Mouse (Mus musculus) G1E (cell line): Measurements from ENCODE around the gene Net1. TPM values are rescaled to one million over a fixed set of nuclear protein-coding genes. Genes with fewer than 3 reads are reported as not detected.

Experiments used
- ATAC-seq: 2 replicates; pipeline ENCODE4 v1.8.0; 2016; ENCODE audit warnings: mild to moderate bottlenecking; ENCODE audit not compliant: insufficient number of reproducible peaks, poor library complexity, low FRiP score, severe bottlenecking; ENCODE audit errors: extremely low read depth
- DNase-seq: peaks from one replicate; pipeline ENCODE4 v3.0.0; 2012; ENCODE audit warnings: low spot score
- H3K27me3 ChIP-seq: 2 replicates; pipeline ENCODE4 v1.6.1; 2012; ENCODE audit warnings: mild to moderate bottlenecking, low read length, inconsistent platforms; ENCODE audit not compliant: insufficient read depth
- H3K36me3 ChIP-seq: replicated peaks from 2 replicates; pipeline ENCODE3; 2012; ENCODE audit warnings: mild to moderate bottlenecking, inconsistent platforms
- H3K4me1 ChIP-seq: 2 replicates; pipeline ENCODE4 v1.6.1; 2012; ENCODE audit warnings: low read depth, low read length, inconsistent platforms, mixed read lengths; ENCODE audit not compliant: insufficient read depth
- H3K4me3 ChIP-seq: 2 replicates; pipeline ENCODE4 v1.5.1; 2012; ENCODE audit warnings: low read depth, mild to moderate bottlenecking, inconsistent platforms, low read length, moderate library complexity, mixed read lengths
- H3K9me3 ChIP-seq: replicated peaks from 2 replicates; pipeline ENCODE4 v1.6.1; 2012; ENCODE audit warnings: inconsistent platforms
- CTCF ChIP-seq: IDR thresholded peaks from 2 replicates; pipeline ENCODE4 v1.5.1; 2012; ENCODE audit warnings: low read depth, low read length, inconsistent platforms, mixed read lengths
- GATA1 ChIP-seq: IDR thresholded peaks from 2 replicates; pipeline ENCODE4 v1.6.1; 2012; ENCODE audit warnings: borderline replicate concordance, low read length, inconsistent platforms, mixed read lengths
- GATA2 ChIP-seq: IDR thresholded peaks from 2 replicates; pipeline ENCODE4 v1.6.1; 2012; ENCODE audit warnings: low read depth, low read length, inconsistent platforms, borderline replicate concordance
- POLR2AphosphoS5 ChIP-seq: IDR thresholded peaks from 2 replicates; pipeline ENCODE4 v1.6.1; 2012; ENCODE audit warnings: low read depth, low read length, inconsistent platforms; ENCODE audit not compliant: insufficient replicate concordance
- TAL1 ChIP-seq: conservative IDR thresholded peaks from 2 replicates; pipeline ENCODE4 v1.6.1; 2012; ENCODE audit warnings: low read depth, low read length, inconsistent platforms, mixed read lengths
- polyA plus RNA-seq: library from polyadenylated mRNA; stranded (reverse); fragments of >175 nt; gene quantifications from 2 replicates; pipeline ENCODE4 v1.2.3, GENCODE M21; 2012
- total RNA-seq, 2 experiments: library from RNA; stranded (forward) in 1 of 2; stranded (reverse) in 1 of 2; fragments of 200-1000 nt in 1 of 2; fragments of >200 nt in 1 of 2; fragmentation: Nextera tagmentation in 1 of 2; gene quantifications; 2 replicates each; pipeline ENCODE4 v1.2.3; 2014 to 2017

The Net1 gene
- total and polyA plus RNA-seq, 3 experiments, result 43.6 to 103 (median 45.6) TPM

DNA sequence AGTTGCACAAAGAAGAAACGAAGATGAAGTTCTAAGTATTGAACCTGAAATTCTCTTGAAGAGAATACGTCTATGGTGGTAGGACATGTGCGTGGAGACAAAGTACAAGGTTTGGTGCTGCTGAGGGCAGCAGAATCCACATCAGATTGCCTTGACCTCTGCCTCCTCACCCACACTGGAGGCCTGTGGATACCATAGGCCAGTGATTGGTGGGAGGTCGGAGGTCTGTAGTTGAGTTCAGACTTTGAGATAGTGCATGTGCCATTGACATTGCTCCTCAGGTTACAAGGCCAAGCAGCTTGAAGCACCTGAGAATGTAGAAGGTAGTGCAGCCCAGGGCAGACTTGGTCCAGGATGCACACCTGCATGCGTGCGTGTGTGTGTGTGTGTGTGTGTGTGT, 8.0 kb upstream of the Net1 start:
- H3K4me1 ChIP-seq, result no peaks in the 10 kb centered on the region
- H3K27me3 ChIP-seq, result peaks cover 30% of the 10 kb centered on the region
- DNase-seq (no peak), ATAC-seq (no peak)
- no peaks in the 10 kb centered on the region for H3K9me3 ChIP-seq
- H3K4me3 ChIP-seq, result no peak overlapping the region
- TF ChIP-seq CTCF (no peak), TAL1 (no peak)
- no peaks in the 10 kb centered on the region for H3K36me3 ChIP-seq

GRCm38 (mm10) chr13:3925632-3926031, 7.6 kb upstream of the Net1 start:
- Histone ChIP-seq H3K36me3 (no peaks in the 10 kb centered on the region), H3K27me3 (peaks cover 30% of the 10 kb centered on the region), H3K4me1 (no peaks in the 10 kb centered on the region), H3K4me3 (no peak overlapping the region), H3K9me3 (no peaks in the 10 kb centered on the region)
- ATAC-seq, result no peak
- TF ChIP-seq CTCF (no peak), GATA2 (no peak), TAL1 (no peak), POLR2AphosphoS5 (no peak), GATA1 (no peak)
- no peak for DNase-seq

- TF ChIP-seq GATA2 (no peak), POLR2AphosphoS5 (no peak), GATA1 (no peak), CTCF (no peak), TAL1 (no peak)
Measured at GRCm38 (mm10) chr13:3924483-3924882, 6.5 kb upstream of the Net1 start.

GRCm38 (mm10) chr13:3913504-3913903, 4.5 kb downstream of the Net1 start:
- Histone ChIP-seq H3K27me3 (no peaks in the 10 kb centered on the region), H3K9me3 (no peaks in the 10 kb centered on the region), H3K36me3 (peaks cover 49% of the 10 kb centered on the region), H3K4me1 (peaks cover 26% of the 10 kb centered on the region), H3K4me3 (no peak overlapping the region)
- ATAC-seq (no peak), DNase-seq (no peak)
- no peak for TF ChIP-seq CTCF
- TF ChIP-seq TAL1, result no peak
- TF ChIP-seq GATA1, result no peak
- no peak for TF ChIP-seq POLR2AphosphoS5
- TF ChIP-seq GATA2, result no peak

More at GRCm38 (mm10) chr13:3924483-3924882, 6.5 kb upstream of the Net1 start:
- H3K9me3 ChIP-seq, result no peaks in the 10 kb centered on the region
- H3K36me3 ChIP-seq, result no peaks in the 10 kb centered on the region
- ATAC-seq (no peak), DNase-seq (no peak)
- H3K27me3 ChIP-seq, result peaks cover 24% of the 10 kb centered on the region
- no peaks in the 10 kb centered on the region for H3K4me1 ChIP-seq
- H3K4me3 ChIP-seq, result no peak overlapping the region

- H3K36me3 ChIP-seq, result peaks cover 60% of the 10 kb centered on the region
- no peak overlapping the region for H3K4me3 ChIP-seq
- no peaks in the 10 kb centered on the region for H3K9me3 ChIP-seq
- no peak for DNase-seq
- TF ChIP-seq GATA1, result no peak
- no peak for TF ChIP-seq TAL1
- no peak for TF ChIP-seq CTCF
- TF ChIP-seq GATA2, result no peak
- no peak for TF ChIP-seq POLR2AphosphoS5
- ATAC-seq, result no peak
- H3K27me3 ChIP-seq, result no peaks in the 10 kb centered on the region
- H3K4me1 ChIP-seq, result peaks cover 6% of the 10 kb centered on the region
Measured at GRCm38 (mm10) chr13:3910356-3910755, 7.7 kb downstream of the Net1 start.

DNA sequence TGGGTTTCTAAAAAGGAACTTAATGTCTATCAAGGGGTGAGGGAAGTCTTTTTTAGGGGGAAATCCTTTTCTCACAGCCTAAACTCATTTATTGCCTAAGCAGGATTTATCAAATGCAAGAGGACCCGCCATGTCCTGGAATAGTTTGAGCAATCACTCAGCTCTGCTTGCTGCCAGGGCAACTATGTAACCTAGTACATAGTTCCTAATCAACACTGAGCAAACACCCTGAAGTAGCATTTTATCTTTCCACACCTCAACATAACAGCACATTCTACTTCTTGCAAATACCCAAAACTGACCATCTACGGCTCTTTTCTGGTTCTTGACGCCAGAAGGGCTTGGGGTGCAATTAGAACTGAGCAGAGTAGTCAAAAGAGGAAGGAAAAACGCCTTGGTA, 9.8 kb downstream of the Net1 start:
- DNase-seq, result no peak
- Histone ChIP-seq H3K36me3 (peaks cover 60% of the 10 kb centered on the region), H3K4me3 (no peak overlapping the region), H3K9me3 (no peaks in the 10 kb centered on the region), H3K27me3 (no peaks in the 10 kb centered on the region), H3K4me1 (no peaks in the 10 kb centered on the region)
- TF ChIP-seq POLR2AphosphoS5 (no peak), CTCF (no peak), GATA1 (no peak), TAL1 (no peak), GATA2 (no peak)
- ATAC-seq, result no peak
